Mouse (Mus musculus) cerebellum, postnatal 14 days (tissue): ENCODE data around the gene Apoc1.

ENCODE experiments used
- DNase-seq, 2 experiments: peaks; one replicate each; pipeline ENCODE4 v3.0.0; 2021; ENCODE audit warnings: mixed read lengths in 2 of 2

Gene Apoc1

GRCm38 (mm10) chr7:19691873-19692865, at the start of gene Apoc1:
Gene Apoc1, minus strand, starts transcription at chr7:19692660.
- DNase-seq: no peak

GRCm38 (mm10) chr7:19741329-19742031, 49.0 kb upstream of the Apoc1 start:
- no peak for DNase-seq

- no peak for DNase-seq
Observed at GRCm38 (mm10) chr7:19740269-19740668, 47.8 kb upstream of the Apoc1 start.

- DNase-seq: no peak
Observed at GRCm38 (mm10) chr7:19738771-19739170, 46.3 kb upstream of the Apoc1 start.

GRCm38 (mm10) chr7:19736389-19737057, 44.1 kb upstream of the Apoc1 start:
- no peak for DNase-seq

- DNase-seq: no peak
Observed at GRCm38 (mm10) chr7:19734178-19734666, 41.8 kb upstream of the Apoc1 start.

DNA sequence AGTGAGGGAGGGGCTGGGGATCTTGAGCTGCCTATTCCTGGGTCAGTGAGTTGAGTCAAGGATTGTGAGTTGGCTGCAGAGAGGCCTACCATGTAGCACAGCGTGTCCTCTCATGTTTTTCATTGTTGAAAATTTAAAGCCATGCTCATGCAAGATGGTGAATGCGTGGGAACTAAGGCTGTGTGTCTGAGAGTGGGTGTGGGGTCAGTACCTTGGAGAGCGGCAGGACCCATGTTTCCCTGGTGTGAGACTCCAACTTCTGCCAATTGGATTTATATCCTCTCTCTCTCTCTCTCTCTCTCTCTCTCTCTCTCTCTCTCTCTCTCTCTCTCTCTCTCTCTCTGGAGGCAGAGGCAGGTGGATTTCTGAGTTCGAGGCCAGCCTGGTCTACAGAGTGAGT, 34.1 kb upstream of the Apoc1 start:
- DNase-seq: no peak

GRCm38 (mm10) chr7:19724167-19724566, 31.7 kb upstream of the Apoc1 start:
- no peak for DNase-seq

DNA sequence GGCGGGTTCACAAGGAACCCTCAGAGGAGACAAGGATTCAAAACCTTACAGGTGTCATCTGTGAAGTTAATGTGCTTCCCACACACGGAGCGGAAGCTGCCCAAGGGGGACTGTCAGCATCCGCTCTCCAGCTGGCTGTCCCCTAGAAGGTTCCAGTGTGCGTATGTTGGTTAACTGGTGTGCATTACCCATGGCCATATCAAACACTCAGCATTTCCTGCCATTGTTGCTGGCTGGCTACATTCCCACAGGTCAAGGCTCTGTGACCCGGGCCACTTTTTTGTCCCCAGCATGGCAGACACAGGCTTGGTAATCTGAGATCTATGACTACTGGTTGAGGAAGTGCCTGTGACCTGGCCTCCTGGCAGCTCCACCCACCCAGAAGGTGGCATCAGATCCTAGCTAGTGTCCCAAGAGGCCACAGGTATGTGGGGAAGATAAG, 30.3 kb upstream of the Apoc1 start:
- DNase-seq: no peak

- DNase-seq: no peak
Observed at GRCm38 (mm10) chr7:19719200-19719599, 26.7 kb upstream of the Apoc1 start.

- DNase-seq: no peak
Observed at GRCm38 (mm10) chr7:19718297-19718952, 26.0 kb upstream of the Apoc1 start.

- no peak for DNase-seq
Observed at GRCm38 (mm10) chr7:19717346-19717745, 24.9 kb upstream of the Apoc1 start.

DNA sequence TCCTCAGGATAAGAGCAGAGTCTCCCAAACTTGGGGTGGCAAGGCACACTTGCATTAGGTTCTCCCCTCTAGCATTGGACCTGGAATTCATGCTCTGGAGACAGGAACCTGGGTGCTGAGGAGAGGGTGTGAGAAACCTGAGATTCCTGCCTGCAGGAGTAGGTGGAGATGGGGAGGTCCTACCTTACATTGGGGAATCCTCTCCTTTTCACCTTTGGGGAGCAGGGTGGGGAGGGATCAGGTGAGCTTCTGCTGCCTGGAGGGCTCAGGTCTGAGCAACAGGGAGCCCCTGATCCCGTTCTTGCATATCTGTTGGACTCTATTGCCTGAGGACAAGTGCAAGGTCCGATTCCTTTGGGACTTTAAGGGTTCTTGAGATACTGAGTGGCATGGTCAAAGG, 24.4 kb upstream of the Apoc1 start:
- no peak for DNase-seq

DNA sequence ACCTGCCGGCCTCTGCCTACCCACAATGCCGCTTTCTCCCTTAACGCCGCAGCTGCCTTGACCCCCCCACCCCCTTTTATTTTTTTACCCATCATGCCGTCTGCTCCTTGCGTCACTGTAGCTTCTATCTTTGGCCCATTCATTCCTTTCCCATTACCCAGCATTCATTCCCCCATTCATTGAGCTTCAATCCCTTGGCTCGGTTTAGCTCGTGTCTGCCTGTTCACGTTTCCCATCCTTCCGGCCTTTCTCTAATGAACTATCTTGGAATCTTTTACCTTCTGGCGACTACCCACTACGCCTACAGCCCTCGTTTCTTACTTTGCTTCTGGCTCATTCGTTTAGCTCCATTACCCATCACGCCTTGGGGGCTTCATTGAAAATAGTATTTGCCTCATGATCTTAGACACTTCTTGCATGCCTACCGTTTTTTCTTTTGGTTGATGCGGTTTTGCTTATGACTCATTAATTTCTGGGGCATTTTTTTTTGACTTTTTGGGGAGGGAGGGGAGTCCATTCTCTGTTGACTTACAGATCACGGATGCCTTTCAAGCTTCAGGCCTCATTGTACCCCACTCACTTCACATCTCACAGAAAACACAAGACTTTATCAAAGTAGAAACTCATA, 23.7 kb upstream of the Apoc1 start:
- no peak for DNase-seq

- peak; percentile 99 for DNase-seq
Observed at GRCm38 (mm10) chr7:19715239-19716054, 23.0 kb upstream of the Apoc1 start, which contains the start of gene Tomm40. Gene Tomm40, minus strand, starts transcription at chr7:19715438.

DNA sequence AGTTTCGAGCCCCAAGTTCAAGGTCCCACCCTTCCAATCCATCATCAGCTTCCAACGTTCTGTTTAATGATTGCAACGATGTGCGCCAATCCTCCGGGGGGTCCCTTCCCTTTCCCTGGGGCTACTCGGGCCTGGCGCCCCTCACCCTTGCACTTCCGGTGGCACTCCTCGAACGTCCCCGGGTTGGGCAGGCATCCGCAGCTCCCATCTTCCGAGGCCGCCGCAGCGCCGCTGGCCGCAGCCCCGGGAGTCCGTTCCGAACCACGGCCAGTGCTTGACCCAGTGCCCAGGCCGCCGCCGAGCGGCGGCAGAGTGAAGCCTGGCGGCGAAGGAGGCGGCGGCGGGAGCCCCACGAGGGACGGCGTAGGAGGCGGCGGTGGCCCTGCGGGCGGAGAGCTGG, 22.4 kb upstream of the Apoc1 start:
- peak in 1 of 2 experiments; percentile 65 for DNase-seq

GRCm38 (mm10) chr7:19713598-19713997, 21.1 kb upstream of the Apoc1 start:
- no peak for DNase-seq

DNA sequence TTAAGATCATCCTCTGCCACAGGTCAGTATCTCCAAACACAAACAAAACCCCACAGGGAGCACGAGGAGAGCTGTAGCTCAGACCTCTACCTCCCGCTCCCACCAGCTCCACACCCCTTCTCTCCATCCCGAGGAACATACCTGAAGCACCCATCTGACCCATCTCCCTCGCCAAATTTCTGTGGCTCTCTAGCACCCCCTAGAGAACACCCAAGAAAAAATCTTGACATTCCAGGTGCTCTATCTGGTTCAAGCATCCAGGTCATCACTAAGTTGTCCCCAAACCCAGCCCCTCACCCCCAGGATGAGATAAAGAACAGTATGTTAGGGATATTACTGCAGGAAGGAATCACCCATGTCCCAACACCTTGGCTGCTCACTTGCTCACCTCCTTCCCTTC, 20.7 kb upstream of the Apoc1 start:
- DNase-seq: peak; percentile 53 to 62

- DNase-seq: no peak
Observed at GRCm38 (mm10) chr7:19712414-19712813, 20.0 kb upstream of the Apoc1 start.

GRCm38 (mm10) chr7:19710650-19711049, 18.2 kb upstream of the Apoc1 start:
- no peak for DNase-seq

- DNase-seq: no peak
Observed at GRCm38 (mm10) chr7:19705271-19705670, 12.8 kb upstream of the Apoc1 start.
